Mouse (Mus musculus) kidney, embryonic 16.5 days (tissue): ENCODE results near the gene Arnt2. TPM values are rescaled to one million over a fixed set of nuclear protein-coding genes. Genes with fewer than 3 reads are reported as not detected.

Experiments
- ATAC-seq: fragments of 200-750 bp; cut with Nextera tagmentation; 2 replicates; pipeline ENCODE4 v1.8.0; 2017; ENCODE audit warnings: moderate TSS enrichment; ENCODE audit not compliant: low FRiP score, low TSS enrichment
- H3K27ac ChIP-seq: fragments of 300-500 bp; sonication (generic); 2 replicates; pipeline ENCODE4 v1.5.1; 2014; ENCODE audit warnings: low read length
- H3K27me3 ChIP-seq: fragments of 300-500 bp; sonication (generic); 2 replicates; pipeline ENCODE4 v1.6.1; 2014; ENCODE audit warnings: low read length, control low read depth, mixed read lengths; ENCODE audit not compliant: insufficient read depth
- H3K36me3 ChIP-seq: fragments of 300-500 bp; sonication (generic); 2 replicates; pipeline ENCODE4 v1.6.1; 2014; ENCODE audit warnings: low read length, control low read depth, mixed read lengths; ENCODE audit not compliant: insufficient read depth
- H3K4me1 ChIP-seq: fragments of 300-500 bp; sonication (generic); 2 replicates; pipeline ENCODE4 v1.6.1; 2014; ENCODE audit warnings: low read length, control low read depth, mixed read lengths; ENCODE audit not compliant: insufficient read depth
- H3K4me2 ChIP-seq: fragments of 300-500 bp; sonication (generic); replicated peaks from 2 replicates; pipeline ENCODE4 v1.6.1; 2014; ENCODE audit warnings: low read depth, low read length
- H3K4me3 ChIP-seq: fragments of 300-500 bp; sonication (generic); 2 replicates; pipeline ENCODE4 v1.5.1; 2014; ENCODE audit warnings: mild to moderate bottlenecking, low read length
- H3K9ac ChIP-seq: fragments of 300-500 bp; sonication (generic); replicated peaks from 2 replicates; pipeline ENCODE4 v1.6.1; 2014; ENCODE audit warnings: low read length
- H3K9me3 ChIP-seq: fragments of 300-500 bp; sonication (generic); 2 replicates; pipeline ENCODE4 v1.6.1; 2016; ENCODE audit warnings: low read length, control low read depth
- WGBS: fragments of 180-500 bp; shearing (Covaris S2); extraction: QIAGEN DNeasy Blood & Tissue Kit; methylation state at CpG from one replicate; pipeline ENCODE4 v1.1.7; 2014; 5-methylcytosine and 5-hydroxymethylcytosine counted together
- polyA plus RNA-seq: library from polyadenylated mRNA; unstranded; fragments of >200 nt; fragmentation: Nextera tagmentation; extraction: Ambion mirVana; gene quantifications from 2 replicates; pipeline ENCODE4 v1.2.1, GENCODE M21; 2015

Gene Arnt2
- polyA plus RNA-seq, 1 experiment from 2014 or later, result 10.8 TPM

DNA sequence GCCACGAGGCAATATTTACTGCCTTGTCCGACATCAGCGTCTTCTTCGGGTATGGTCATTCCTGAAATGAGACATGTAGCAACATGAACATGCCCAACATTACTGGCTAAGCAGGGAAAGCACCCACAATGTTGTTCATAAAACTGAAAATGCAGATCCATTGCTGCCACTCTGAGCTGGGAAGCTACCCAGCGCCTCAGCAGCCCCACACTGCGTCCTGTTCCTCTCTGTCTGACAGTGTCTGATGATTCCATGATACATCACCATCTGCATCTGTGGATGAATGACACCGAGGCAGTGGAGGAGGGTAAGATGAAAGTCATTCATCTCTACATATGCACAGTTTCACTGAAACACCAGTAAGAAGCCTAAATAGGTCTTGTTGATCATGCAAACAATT lies 124.2 kb downstream of the Arnt2 start:
- no peak overlapping the region for H3K4me3 ChIP-seq
- no peak overlapping the region for H3K4me2 ChIP-seq
- H3K27ac ChIP-seq, result no peak overlapping the region
- H3K4me1 ChIP-seq, result no peaks in the 10 kb centered on the region
- H3K9me3 ChIP-seq, result no peaks in the 10 kb centered on the region
- no peak overlapping the region for H3K9ac ChIP-seq
- H3K36me3 ChIP-seq, result no peaks in the 10 kb centered on the region
- WGBS, result 88% methylated on average over 7 of the region's 7 CpGs
- no peaks in the 10 kb centered on the region for H3K27me3 ChIP-seq
- no peak for ATAC-seq

DNA sequence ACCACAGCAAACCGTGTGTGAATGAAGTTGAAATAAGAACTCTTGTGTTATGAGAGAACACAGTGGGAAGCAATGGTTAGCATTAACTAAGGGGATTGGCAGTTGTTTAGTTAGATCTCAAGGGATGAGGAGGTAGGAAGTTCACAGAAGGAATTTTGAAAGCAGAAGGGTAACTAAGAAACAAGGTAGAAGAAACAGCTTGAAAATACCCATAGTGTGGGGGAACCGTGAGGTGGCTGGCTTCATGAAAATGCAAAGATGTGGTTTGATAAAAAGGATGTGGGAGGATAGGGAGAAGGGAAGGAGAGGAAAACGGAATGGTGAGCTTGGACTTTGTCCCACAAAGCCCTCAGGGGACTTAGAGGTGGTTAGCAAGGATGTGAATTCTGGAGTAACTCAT lies 125.0 kb downstream of the Arnt2 start:
- Histone ChIP-seq H3K9ac (no peak overlapping the region), H3K27me3 (no peaks in the 10 kb centered on the region), H3K9me3 (no peaks in the 10 kb centered on the region), H3K36me3 (no peaks in the 10 kb centered on the region), H3K4me1 (no peaks in the 10 kb centered on the region), H3K4me2 (no peak overlapping the region), H3K4me3 (no peak overlapping the region), H3K27ac (no peak overlapping the region)
- WGBS, result 54% methylated on average over 3 of the region's 3 CpGs
- no peak for ATAC-seq

DNA sequence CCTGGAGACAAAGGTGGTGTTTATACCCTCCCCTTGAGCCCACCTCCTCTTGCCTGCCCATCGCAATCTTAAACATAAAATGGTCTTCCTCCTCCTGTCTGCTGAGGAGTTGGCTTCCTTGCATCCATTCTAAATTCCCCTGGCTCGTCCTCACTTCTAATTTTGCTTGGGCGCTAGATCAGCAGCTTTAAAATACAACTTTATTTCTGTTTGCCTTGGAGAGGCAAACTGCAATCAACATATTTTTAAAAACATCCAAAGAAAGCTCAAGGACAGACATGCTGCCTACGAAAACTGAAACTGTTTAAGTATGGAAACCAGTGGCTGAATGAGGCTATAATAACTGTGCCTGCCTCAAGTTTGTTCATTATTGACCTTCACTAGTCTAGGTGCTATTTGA lies 127.7 kb downstream of the Arnt2 start:
- Histone ChIP-seq H3K9ac (no peak overlapping the region), H3K4me3 (no peak overlapping the region), H3K4me2 (no peak overlapping the region), H3K27me3 (no peaks in the 10 kb centered on the region), H3K27ac (no peak overlapping the region), H3K36me3 (peaks cover 3% of the 10 kb centered on the region; the same call in 1 of the 2 replicates), H3K9me3 (no peaks in the 10 kb centered on the region), H3K4me1 (no peaks in the 10 kb centered on the region)
- no peak for ATAC-seq
- WGBS, result 84% methylated on average over 4 of the region's 4 CpGs

DNA sequence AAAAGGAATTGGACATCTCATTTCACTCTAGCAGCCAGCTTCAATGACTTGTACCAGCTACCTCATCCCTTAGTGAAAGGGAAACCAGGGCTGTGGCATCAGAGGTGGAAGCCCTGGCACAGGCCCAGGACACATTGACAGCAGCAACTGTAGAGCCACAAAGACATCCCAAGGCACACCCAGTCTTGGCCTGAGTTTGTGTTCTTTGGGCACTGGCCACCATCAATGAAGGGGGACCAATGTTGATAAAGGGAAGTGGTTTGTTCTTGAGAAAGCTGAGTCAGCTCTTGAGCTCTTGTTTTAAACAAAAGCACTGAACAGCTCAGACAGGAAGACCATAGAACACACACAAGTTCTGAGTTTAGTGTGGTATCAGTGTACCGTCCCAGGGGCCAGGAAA lies 130.7 kb downstream of the Arnt2 start:
- H3K9ac ChIP-seq, result no peak overlapping the region
- H3K4me2 ChIP-seq, result no peak overlapping the region
- peaks cover 3% of the 10 kb centered on the region; the same call in 1 of the 2 replicates for H3K36me3 ChIP-seq

DNA sequence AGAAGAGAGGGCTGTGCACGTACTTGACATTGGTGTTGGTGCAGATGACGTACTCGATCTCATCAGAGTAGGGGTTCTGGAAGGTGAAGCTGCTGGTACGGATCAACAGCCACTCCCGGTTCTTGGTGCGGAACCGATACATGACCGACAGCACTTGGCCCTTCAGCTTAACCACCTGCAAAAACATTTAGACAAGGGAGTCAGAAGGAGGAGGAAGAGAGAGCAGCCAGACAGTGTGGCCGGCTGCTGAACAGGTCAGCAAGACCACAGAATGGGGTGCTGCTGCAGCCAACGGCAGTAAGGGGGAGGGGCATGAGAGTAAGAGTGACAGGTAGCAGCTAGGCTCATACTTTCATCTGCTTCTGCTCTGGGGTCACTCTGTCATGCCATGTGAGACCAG lies 134.7 kb downstream of the Arnt2 start:
- peak; percentile 37 for ATAC-seq
- H3K4me2 ChIP-seq, result no peak overlapping the region
- no peaks in the 10 kb centered on the region for H3K27me3 ChIP-seq
- no peaks in the 10 kb centered on the region for H3K9me3 ChIP-seq
- H3K9ac ChIP-seq, result no peak overlapping the region
- H3K4me3 ChIP-seq, result no peak overlapping the region
- WGBS, result 46% methylated on average over 10 of the region's 10 CpGs
- no peak overlapping the region for H3K27ac ChIP-seq
- H3K36me3 ChIP-seq, result peaks cover 3% of the 10 kb centered on the region; the same call in 1 of the 2 replicates
- no peaks in the 10 kb centered on the region for H3K4me1 ChIP-seq

More for the DNA sequence above, 130.7 kb downstream of the Arnt2 start:
- no peak for ATAC-seq
- H3K9me3 ChIP-seq, result no peaks in the 10 kb centered on the region
- WGBS, result 74% methylated on average over 1 of the region's 1 CpGs
- H3K27me3 ChIP-seq, result no peaks in the 10 kb centered on the region
- no peak overlapping the region for H3K27ac ChIP-seq
- no peaks in the 10 kb centered on the region for H3K4me1 ChIP-seq
- no peak overlapping the region for H3K4me3 ChIP-seq

DNA sequence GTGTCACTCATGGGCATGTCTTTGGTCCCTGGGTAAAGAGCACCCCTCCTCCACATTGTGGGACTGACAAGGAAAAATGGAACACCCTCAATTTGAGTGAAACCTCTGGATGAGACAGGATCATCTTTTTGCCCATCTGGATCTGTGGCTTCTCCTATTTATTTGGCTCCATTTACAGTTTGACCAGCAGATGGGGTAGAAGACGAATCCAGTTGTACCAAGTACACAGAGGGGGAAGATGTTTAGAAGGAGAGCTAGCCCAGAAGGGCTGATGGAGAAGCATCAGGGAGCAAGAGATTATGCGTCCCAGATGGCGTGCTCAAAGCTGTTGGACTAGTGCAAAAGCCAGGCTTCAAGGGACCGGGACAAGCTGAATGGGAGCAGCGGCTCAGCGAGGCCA lies 136.0 kb downstream of the Arnt2 start:
- Histone ChIP-seq H3K27me3 (no peaks in the 10 kb centered on the region), H3K27ac (no peak overlapping the region), H3K4me1 (no peaks in the 10 kb centered on the region), H3K9ac (no peak overlapping the region), H3K36me3 (no peaks in the 10 kb centered on the region; the same call in 1 of the 2 replicates), H3K9me3 (no peaks in the 10 kb centered on the region), H3K4me2 (no peak overlapping the region), H3K4me3 (no peak overlapping the region)
- WGBS, result 86% methylated on average over 6 of the region's 6 CpGs
- ATAC-seq, result no peak

DNA sequence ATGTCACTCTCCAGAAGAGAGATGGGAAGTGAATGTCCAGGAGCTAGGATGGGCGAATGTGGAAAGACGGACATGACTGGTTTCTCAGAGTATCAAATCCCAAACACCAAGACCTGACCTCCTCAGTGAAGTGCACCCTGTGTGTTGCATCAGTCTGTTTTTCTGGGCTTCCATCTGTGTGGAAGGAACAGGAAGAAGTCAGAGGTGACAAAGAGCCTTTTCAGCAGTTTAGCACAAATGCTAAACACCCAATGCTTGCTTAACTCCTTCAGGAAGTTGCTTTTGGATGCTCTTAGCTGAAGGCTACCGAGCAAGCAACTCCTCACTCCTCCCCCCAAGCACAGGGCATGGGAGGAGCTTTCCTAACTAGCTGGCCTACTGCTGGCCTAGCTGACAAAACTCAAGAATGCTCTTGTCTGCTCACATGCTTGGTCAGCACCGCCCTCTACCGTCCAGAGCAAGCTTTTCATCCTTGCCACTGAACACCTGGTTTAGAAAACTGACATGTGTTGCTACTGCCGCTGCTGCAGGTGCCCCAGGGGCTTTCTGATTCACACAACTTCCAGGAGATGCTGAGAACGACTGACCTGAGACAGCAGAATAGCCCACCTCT lies 137.7 kb downstream of the Arnt2 start:
- 25% methylated on average over 7 of the region's 7 CpGs for WGBS
- no peaks in the 10 kb centered on the region for H3K27me3 ChIP-seq
- H3K9me3 ChIP-seq, result no peaks in the 10 kb centered on the region
- H3K36me3 ChIP-seq, result peaks cover 6% of the 10 kb centered on the region; the same call in 1 of the 2 replicates
- H3K9ac ChIP-seq, result no peak overlapping the region
- peak overlapping the region; percentile 50; the same call in 1 of the 2 replicates for H3K27ac ChIP-seq
- H3K4me3 ChIP-seq, result no peak overlapping the region
- peak; percentile 88 for ATAC-seq
- H3K4me1 ChIP-seq, result no peaks in the 10 kb centered on the region
- H3K4me2 ChIP-seq, result no peak overlapping the region

DNA sequence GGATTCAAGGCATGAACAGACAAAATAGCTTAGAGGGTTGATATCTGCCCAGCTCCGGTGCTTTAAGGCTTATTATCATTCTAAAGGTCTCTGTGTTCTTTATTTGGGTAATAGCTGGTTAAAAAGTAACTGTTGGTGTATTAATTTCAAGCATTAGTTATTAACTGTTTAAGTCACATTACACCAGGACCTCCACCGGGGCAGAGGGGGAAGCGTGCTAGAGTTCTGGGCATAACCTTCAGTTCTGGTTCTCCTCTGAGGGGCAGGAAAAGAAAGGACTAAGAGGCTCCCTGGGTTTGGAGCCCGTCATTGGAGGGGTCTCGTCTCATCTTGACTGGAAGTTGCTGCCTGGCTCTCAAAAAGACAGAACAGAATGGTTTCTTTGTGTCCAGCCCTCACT lies 138.5 kb downstream of the Arnt2 start:
- Histone ChIP-seq H3K4me3 (no peak overlapping the region), H3K9ac (no peak overlapping the region), H3K9me3 (no peaks in the 10 kb centered on the region), H3K27ac (peak overlapping the region; percentile 50), H3K36me3 (peaks cover 6% of the 10 kb centered on the region; the same call in 1 of the 2 replicates), H3K4me1 (no peaks in the 10 kb centered on the region), H3K27me3 (no peaks in the 10 kb centered on the region), H3K4me2 (no peak overlapping the region)
- WGBS, result 64% methylated on average over 5 of the region's 5 CpGs
- ATAC-seq, result no peak

DNA sequence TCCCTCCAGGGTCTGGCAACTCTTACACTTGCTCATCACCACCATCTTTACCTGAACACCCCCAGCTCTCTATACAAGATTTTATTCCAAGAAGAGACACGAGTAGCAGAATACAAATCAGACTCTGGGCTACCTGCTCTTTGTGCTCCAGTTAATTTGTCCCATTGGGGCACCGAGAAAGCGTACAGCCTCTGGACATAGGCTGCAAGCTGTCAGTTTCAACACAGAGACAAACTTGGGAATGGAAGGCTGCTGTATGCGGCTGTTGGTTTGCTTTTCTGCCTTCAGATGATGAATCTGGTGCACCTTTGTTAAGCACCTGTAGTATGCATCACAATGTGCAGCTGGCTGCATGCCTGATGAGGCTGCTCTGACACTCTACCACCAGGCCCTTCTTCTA lies 146.5 kb downstream of the Arnt2 start:
- 94% methylated on average over 4 of the region's 4 CpGs for WGBS
- Histone ChIP-seq H3K4me2 (no peak overlapping the region), H3K27ac (no peak overlapping the region), H3K9me3 (no peaks in the 10 kb centered on the region), H3K4me3 (no peak overlapping the region), H3K27me3 (no peaks in the 10 kb centered on the region), H3K4me1 (no peaks in the 10 kb centered on the region), H3K36me3 (peaks cover 17% of the 10 kb centered on the region; the same call in 1 of the 2 replicates), H3K9ac (no peak overlapping the region)
- no peak for ATAC-seq

DNA sequence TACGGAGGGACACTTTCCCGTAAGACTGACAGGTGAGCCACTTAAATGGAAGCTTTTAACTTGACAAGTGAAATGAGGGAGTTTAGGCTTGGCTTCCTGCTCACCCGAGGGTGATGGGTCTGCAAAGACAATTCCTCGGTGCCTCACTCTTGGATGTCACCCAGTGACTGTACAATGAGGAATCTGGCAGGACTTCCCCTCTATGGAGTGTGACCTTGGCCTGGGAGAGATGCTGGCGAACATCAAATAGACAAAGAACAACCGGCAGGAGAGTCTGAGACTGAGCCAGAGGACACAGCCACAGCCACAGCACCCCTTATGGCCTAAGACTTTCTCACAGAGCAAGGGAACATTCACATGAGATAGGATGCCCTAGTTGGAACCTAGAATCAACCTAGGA lies 148.6 kb downstream of the Arnt2 start:
- Histone ChIP-seq H3K9me3 (no peaks in the 10 kb centered on the region), H3K4me2 (no peak overlapping the region), H3K27me3 (no peaks in the 10 kb centered on the region), H3K4me3 (no peak overlapping the region), H3K4me1 (no peaks in the 10 kb centered on the region), H3K36me3 (0 out of 2 replicates have a peak, but pooled peaks cover 11% of the 10 kb centered on the region), H3K9ac (no peak overlapping the region), H3K27ac (no peak overlapping the region)
- WGBS, result 73% methylated on average over 6 of the region's 6 CpGs
- ATAC-seq, result no peak
